Mouse (Mus musculus) testis, adult 2 months (tissue): ENCODE results near the gene Hes3. TPM values are rescaled to one million over a fixed set of nuclear protein-coding genes. Genes with fewer than 3 reads are reported as not detected.

Source experiments
- H3K27ac ChIP-seq: fragments of 200-500 bp; 2 replicates; pipeline ENCODE4 v1.5.1; 2012; ENCODE audit warnings: low read depth, low read length; ENCODE audit not compliant: control insufficient read depth, insufficient read depth
- H3K27me3 ChIP-seq: fragments of 200-500 bp; 2 replicates; pipeline ENCODE4 v1.6.1; 2012; ENCODE audit warnings: mild to moderate bottlenecking, low read length, moderate library complexity; ENCODE audit not compliant: control insufficient read depth, insufficient read depth
- H3K36me3 ChIP-seq: fragments of 200-500 bp; 2 replicates; pipeline ENCODE4 v1.6.1; 2012; ENCODE audit warnings: mild to moderate bottlenecking, low read length; ENCODE audit not compliant: control insufficient read depth, insufficient read depth
- H3K4me1 ChIP-seq: fragments of 200-500 bp; 2 replicates; pipeline ENCODE4 v1.6.1; 2012; ENCODE audit warnings: low read length; ENCODE audit not compliant: control insufficient read depth, insufficient read depth
- H3K4me3 ChIP-seq: fragments of 200-500 bp; 2 replicates; pipeline ENCODE4 v1.5.1; 2012; ENCODE audit warnings: low read depth, mild to moderate bottlenecking, low read length, moderate library complexity, mixed read lengths; ENCODE audit not compliant: control insufficient read depth
- CTCF ChIP-seq: fragments of 200-500 bp; IDR thresholded peaks from 2 replicates; pipeline ENCODE4 v1.5.1; 2012; ENCODE audit warnings: low read depth, mild to moderate bottlenecking, inconsistent platforms, low read length, moderate library complexity; ENCODE audit not compliant: control insufficient read depth, insufficient read depth, insufficient replicate concordance
- POLR2A ChIP-seq: fragments of 200-500 bp; IDR thresholded peaks from 2 replicates; pipeline ENCODE4 v1.6.1; 2012; ENCODE audit warnings: low read depth, mild to moderate bottlenecking, inconsistent platforms, low read length, moderate library complexity; ENCODE audit not compliant: control insufficient read depth
- polyA plus RNA-seq: library from polyadenylated mRNA; depleted of rRNA; stranded (reverse); fragments of >200 nt; gene quantifications from 2 replicates; pipeline ENCODE4 v1.2.3, GENCODE M21; 2012

Gene Hes3
- polyA plus RNA-seq, 1 experiment, result 1.5 TPM

DNA sequence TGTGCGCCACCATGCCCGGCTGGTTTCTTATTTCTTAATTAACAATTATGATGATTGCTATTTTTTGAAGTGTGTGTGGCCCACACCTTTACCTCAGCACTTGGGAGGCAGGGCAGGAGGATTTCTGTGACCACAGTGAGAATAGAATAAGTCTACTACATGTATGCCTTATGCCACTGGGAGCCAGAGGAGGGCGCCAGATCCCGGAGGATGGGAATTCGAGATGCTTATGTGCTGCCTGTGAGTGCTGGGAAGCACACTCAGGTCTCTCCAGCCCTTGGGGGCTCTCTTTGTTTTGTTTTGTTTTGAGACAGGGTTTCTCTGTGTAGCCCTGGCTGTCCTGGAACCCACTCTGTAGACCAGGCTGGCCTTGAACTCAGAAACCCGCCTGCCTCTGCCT lies 37.2 kb upstream of the Hes3 start:
- no peak overlapping the region for H3K4me3 ChIP-seq
- H3K27me3 ChIP-seq, result no peaks in the 10 kb centered on the region
- TF ChIP-seq POLR2A (no peak), CTCF (no peak)
- no peak overlapping the region for H3K27ac ChIP-seq
- peaks cover 13% of the 10 kb centered on the region for H3K4me1 ChIP-seq
- no peaks in the 10 kb centered on the region; the same call in 1 of the 2 replicates for H3K36me3 ChIP-seq

DNA sequence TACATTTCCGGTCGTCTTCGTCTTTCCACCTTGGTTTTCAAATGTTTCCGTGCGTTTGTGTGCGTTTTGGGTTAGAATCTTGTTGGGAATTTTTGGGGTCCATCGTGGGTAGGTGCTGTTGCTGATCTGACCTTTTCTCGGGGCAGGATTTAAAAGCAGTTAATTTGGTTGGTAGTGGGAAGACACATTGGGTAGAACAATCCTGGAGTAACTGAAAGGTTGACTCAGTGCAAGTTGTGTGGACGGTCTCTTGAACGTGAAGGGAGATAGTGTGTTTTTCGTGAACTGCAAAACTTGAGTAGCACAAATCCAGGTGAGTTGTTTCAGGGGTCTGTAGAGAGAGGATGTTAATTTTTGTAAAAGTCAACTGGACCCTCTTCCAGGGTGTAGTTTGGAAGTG lies 35.1 kb upstream of the Hes3 start:
- no peaks in the 10 kb centered on the region for H3K27me3 ChIP-seq
- TF ChIP-seq POLR2A (no peak), CTCF (no peak)

DNA sequence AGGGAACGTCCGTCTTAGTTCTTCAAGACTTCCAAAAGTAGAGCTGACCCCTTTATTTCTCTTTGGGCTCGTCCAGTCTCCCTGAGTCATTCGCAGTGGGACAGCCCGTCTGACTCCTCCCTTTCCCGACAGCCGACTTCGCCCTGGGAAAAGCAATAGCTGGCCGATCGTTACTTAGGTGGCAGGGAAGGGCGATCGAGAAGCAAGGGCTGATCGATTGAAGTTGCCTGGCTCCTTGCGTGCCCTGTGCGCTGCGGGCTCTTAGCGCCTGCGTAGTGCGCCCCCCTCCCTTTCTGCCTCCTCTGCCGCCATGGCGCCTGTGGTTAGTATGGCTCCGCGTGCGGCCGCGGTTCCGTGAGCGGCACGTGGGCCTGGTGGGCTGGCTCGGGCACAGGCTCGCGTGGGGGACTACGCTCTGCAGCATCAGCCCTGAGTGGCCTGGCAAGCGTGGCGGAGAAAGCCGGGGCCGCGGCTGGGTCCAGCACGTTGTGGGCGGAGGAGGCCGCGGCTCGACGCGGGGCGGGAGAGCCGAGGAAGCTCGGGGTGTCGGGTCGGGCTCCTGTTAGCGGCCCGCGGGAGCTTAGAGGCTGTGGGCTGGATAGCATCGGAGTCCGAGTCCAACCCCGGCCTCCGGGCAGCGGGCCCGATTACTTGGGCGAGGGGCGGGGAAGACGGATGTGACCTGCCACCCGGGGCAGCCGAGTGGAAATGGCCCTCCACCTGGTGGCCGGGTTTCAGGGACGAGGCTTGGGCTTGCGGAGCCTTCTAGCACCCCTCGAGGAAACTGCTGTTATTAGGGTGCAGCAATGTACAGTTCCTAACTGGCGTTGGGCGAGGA lies 34.3 kb upstream of the Hes3 start, which contains the start of gene Rpl22:
Rpl22 (plus strand) TSS at position 169 of the 838 bp plus-strand sequence.
- Histone ChIP-seq H3K4me3 (peak within 1 kb of the TSS; percentile 88), H3K27ac (peak within 1 kb of the TSS; percentile 86), H3K36me3 (no peaks in the 10 kb centered on the region), H3K4me1 (peaks cover 13% of the 10 kb centered on the region), H3K27me3 (no peaks in the 10 kb centered on the region)
- peak; percentile 21; the same call in 1 of the 2 replicates for TF ChIP-seq CTCF
- peak; percentile 91 for TF ChIP-seq POLR2A

More for the DNA sequence above, 35.1 kb upstream of the Hes3 start:
- Histone ChIP-seq H3K4me3 (peak overlapping the region; percentile 88), H3K27ac (0 out of 2 replicates have a peak overlapping the region, but pooled peaks have one; percentile 34), H3K4me1 (peaks cover 13% of the 10 kb centered on the region), H3K36me3 (no peaks in the 10 kb centered on the region; the same call in 1 of the 2 replicates)

DNA sequence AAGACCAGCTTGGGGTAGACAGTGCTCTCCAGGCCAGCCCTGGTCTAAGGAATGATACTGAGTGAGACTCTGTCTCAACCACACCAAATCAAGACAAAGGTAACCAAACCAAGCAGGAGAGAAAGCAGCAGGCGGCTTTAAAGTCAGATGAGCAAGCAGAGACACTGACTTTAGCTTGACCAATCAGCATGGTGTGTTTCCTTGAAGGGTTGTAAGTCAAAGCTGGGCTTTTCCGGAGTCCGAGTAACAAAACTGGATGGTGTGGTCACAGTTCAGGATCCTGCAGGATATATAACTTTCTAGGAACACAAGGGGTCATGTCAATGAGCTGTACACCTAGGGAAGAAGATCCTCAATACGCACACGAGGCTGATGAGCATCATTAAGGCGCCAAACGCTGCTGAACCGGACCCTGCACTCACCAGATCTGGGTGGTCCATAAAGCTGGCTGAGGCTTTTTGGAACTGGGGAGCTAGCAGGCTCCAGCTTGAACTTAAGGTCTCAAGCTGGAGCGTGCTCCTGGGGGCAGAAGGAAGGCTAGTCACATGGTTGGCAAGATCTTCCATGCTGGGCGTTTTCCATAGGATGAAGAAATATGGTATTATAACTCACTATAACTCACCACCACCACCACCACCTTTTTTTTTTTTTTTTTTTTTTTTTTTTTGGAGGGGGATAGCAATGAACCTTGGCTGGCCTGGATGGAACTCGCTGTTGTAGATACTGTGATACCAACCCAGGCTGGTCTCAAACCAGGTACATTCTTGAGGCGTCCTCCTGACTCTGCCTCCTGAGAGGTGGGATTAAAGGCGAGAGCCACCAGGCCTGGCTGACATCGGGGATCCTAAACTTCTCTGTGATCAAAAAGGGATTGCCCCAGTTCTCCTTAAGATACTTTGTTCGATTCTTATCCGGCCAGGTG lies 33.4 kb upstream of the Hes3 start:
- Histone ChIP-seq H3K27me3 (no peaks in the 10 kb centered on the region), H3K27ac (0 out of 2 replicates have a peak overlapping the region, but pooled peaks have one; percentile 40), H3K4me1 (peaks cover 13% of the 10 kb centered on the region), H3K4me3 (peak overlapping the region; percentile 88), H3K36me3 (no peaks in the 10 kb centered on the region)
- TF ChIP-seq POLR2A (no peak), CTCF (no peak)

DNA sequence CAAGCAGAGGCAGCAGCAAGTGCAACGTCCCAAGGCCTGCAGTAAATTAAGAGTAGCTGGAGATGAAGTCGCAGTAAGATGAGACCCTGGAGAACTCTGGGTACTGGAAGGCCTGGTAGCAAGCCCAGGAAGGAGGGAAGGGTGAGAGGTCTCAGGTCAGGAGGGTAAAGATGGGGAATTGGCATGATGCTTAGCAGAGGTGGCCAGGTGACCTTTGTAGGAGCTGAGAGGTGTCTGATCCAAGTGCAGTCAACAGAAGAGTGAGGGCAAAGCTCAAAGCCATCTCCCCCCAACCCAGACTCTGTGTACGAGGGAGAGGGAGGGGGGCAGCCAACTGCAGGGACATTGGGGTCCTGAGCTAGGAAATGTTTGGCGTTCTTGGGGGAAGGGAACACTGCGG lies 30.0 kb upstream of the Hes3 start:
- H3K36me3 ChIP-seq, result no peaks in the 10 kb centered on the region
- H3K27ac ChIP-seq, result no peak overlapping the region
- H3K4me1 ChIP-seq, result peaks cover 15% of the 10 kb centered on the region
- no peak for TF ChIP-seq POLR2A
- no peak for TF ChIP-seq CTCF
- no peaks in the 10 kb centered on the region for H3K27me3 ChIP-seq
- no peak overlapping the region for H3K4me3 ChIP-seq

DNA sequence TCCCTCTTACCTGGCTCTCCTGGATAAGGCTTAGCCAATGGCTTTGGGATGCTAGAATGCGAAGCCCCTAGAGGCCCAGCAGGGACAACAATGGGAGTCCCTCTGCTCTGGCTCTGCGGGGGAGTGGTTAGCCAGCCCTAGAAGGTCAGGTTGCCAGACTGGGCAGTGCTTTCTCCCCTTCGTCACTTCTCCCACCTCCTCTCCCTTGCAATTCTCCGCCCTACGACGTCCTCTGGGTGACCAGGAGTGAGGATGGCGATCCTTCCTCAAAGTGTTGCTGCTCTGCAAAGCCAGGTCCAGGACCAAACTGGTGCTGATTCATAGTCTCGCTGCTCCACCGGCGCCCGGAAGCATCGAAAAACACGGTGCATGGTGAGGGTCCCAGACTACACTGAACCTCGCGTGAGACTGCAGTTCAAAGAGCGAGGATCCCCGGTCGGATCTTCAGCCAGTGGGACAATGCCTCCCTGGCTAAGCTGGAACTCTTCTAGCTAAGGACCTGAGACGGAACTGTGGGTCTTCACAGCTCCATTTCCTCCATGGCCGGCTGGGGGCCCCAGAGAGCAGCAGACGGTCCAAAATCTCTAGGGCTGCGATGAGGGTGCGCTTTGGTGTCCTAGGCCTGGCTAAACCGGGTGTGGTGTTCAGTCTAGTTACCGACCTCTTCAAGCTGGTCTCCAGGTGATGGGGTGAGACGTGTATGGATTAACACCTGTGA lies 27.2 kb upstream of the Hes3 start, which contains the start of gene Rnf207:
Rnf207 (minus strand) TSS at position 477 of the 718 bp plus-strand sequence.
- Histone ChIP-seq H3K4me3 (peak within 1 kb of the TSS; percentile 64), H3K36me3 (no peaks in the 10 kb centered on the region), H3K4me1 (peaks cover 18% of the 10 kb centered on the region), H3K27me3 (no peaks in the 10 kb centered on the region), H3K27ac (no peak within 1 kb of the TSS)
- TF ChIP-seq CTCF, result peak; percentile 28; the same call in 1 of the 2 replicates
- TF ChIP-seq POLR2A, result no peak
